Mouse (Mus musculus) fibroblast of lung, adult 2 months (primary cell): ENCODE results near the gene Cdc42bpg.
"Not testable (repeated sequence)": the region's sequence is repeated elsewhere in the genome, so short reads cannot be mapped to it uniquely, and the experiment has no call there.

ENCODE experiments used
- DNase-seq: peaks from one replicate; pipeline ENCODE4 v3.0.0-alpha.2; 2011; ENCODE audit warnings: low read depth

Gene Cdc42bpg

DNA sequence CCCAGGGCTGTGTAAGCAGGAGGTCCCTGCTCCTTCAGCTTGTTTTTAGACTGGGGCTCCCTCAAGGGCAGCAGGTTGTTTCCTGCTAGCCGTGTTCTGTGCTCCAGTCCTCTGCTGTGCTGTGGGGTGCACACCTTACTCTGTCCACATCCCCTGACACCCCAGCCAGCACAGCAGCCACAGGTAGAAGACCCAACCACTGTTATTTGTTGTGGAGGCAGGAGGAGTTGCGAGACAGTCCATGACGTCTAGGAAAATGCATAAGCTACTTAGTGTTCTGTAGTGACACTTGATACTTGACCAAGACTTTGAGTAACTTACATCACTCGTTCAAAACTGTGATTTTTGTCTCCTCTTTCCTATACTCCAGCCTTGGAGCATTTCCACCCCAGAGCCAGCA lies 7.3 kb upstream of the Cdc42bpg start:
- no peak for DNase-seq

DNA sequence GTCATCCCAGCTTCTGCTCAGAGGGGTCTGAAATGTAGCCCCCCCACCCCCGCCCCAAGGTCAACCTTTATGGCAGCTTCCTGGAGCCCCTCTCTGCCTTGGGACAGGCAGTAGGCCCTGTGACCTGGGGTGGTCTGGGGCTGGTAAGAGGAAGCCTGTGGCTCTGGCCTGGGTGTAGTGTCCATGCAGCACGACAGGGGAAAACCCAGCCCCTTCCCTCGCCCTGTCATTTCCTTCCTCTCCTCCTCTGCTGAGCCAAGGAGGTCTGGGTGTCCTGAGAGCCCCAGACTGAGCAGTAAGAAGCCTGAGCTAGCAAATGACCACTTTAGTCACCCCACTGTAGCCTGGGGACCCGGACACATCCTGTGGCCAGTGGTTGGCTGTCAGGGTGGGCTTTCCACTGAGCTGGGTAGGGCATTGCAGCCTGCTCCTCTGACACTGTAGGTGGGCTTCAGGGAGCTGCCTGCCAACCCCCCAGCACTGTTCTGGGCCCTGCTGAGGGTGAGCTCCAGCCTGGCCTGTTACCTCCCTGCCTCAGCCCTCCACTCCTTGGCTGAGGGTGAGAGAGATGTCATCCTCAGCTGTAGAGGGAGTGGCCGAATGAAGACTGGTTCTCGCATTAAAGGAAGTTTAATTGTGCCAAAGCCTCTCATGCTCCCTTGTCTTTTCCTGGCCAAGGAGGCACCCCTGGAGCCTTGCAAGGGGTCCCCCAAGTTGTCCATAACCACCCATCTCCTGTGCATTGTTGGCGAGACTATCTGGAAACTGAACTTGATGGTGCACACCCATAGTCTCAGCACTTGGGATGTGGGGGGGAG lies 6.6 kb upstream of the Cdc42bpg start:
- no peak for DNase-seq

DNA sequence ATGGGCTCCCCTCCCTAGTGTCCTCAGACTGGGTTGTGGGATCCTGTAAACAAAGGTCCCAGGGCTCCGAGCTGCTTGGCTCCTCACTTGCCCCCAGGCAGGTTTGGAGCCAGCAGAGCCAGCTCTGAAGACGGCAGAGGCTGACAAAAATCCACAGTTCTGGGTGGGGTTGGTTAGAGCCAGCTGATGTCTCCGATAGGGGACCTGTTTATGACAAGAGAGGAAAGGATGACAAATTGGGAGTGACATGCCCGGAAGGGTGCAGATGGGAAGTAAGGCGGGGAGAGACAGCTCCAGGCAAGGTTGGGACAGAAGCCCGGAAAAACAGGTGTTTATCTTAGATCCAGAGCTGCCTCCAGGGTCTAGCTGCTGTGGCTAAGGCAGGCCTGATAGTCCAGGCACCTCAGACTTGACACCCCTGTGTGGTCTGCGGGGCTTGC lies 5.8 kb upstream of the Cdc42bpg start:
- DNase-seq = no peak

DNA sequence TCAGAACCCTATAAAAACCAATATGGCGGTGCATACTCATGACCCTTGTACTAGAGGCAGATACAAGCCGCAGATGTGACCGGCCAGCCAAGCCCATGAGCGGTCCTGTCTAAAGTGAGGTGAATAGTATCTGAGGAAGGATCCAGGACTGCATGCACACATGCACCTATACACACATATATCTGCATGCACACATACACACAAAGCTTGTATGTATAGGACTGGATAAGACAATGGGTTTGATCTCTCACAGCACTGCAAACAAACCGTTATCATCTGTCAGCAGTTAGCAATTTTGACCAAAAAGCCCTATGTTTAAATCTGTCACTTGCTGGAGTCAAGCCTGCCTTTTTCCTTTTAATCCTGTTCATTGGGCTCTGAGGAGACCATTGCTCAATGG lies 4.1 kb upstream of the Cdc42bpg start:
- DNase-seq = no peak

DNA sequence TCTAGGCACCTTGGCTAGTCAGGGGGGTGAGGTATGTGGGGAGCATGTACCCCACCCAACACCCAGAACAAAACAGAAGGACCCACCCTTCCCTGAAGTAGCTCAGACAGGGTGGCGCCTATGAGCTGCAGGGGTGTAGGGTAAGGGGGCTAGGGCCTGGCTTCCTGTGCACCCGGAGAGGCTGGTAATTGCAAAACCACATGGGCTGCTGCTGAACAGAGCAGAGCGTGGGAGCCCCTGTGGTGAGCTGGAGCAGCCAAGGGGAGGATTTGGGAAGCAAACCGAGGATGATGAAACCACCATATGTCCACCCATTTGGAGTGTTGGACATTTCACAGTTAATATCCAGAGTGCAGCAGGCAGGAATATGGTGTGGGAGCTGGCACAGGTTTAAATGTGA lies 3.7 kb upstream of the Cdc42bpg start:
- no peak for DNase-seq

DNA sequence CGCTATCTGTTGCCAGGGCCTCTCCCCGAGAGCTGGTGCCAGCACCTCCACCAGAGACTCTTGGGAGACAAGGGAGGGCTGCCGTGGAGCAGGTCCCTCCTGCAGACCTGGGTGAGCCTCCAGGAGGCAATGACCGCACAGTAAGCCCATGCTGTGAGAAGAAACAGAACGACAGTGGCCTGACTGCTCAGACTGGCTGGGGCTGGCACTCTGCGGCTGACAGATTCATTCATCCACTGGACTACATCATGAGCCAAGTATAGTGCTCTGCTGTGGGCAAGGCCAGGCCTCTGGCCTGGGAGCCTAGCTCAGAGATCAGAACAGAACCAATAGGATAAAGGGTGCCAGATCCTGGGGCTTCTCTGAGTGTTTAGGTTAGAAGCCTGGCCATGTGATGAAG lies 2.4 kb upstream of the Cdc42bpg start:
- DNase-seq = no peak

DNA sequence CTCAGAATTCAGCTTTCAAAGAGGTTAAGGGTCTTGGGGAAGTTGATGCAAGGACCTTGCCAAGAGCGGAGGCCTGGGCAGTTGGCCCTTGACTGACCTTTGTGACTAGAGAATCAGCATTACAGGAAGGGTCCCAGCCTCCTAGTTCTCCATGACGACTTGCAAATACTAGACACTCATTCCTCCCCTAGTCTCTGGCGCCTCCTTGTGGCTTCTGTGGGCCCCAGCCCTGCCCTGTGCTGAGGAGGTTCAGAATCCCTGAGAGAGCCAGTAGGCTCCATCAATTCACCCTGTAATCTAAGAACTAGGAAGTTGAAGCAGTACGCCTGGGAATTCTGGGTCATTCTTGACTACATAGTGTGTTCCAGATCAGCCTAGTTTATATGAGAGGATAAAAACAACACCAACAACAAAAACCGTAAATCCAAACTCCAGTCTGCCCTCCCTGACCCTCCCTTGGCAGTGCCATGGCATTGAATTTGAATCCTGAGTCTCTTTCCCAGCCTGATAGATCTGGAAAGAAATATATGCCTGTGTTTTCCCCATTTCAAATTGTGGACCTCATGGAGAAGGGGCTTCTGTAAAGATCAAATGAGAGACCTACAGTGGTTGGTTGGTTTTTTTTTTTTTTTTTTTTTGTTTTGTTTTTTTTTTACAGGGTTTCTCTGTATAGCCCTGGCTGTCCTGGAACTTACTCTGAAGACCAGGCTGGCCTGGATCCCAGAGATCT lies 1.3 kb upstream of the Cdc42bpg start:
- peak; percentile 77 for DNase-seq

DNA sequence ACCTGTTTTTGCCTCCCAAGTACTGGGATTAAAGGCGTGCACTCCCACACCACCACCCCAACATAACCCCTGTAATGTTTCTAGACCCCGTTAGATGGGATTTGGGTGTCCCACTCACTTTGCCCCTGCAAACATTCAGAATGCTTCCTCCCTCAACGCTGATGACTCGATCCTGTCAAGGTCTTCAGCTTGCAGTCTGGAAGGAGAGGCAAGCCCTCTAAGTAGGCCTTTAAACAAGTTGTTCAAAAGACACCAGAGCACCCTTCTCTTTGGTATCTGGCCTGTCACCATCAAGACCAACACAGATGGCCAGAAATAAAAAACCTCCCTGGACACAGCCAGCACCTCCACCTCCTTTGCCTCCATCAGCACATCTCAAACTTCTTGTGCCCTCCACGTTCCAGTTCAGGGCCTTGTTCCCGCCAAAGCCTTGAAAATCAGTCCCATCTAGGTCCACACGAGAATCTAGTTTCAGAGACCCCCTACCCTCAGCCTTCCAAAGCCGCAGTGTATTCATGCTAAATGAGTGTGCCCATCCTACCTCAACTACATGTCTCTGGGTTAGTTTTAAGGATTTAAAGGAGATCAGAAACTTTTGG lies 640 bp upstream of the Cdc42bpg start:
- no peak for DNase-seq

DNA sequence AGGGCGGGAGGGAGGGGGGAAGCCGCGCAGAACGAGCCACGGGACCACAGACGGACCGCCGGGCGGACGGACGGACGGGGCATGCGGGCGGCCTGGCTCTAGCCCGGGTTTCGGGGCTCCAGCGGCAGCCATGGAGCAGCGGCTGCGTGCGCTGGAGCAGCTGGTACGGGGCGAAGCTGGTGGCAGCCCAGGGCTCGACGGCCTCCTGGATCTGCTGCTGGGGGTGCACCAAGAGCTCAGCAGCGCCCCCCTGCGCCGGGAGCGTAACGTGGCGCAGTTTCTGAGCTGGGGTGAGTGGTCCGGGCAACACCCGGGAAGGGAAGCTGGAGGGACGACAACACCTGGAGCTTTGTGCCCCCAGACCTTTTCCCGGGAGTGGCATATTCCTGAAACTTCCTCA lies 330 bp downstream of the Cdc42bpg start:
- peak; percentile 30 for DNase-seq

DNA sequence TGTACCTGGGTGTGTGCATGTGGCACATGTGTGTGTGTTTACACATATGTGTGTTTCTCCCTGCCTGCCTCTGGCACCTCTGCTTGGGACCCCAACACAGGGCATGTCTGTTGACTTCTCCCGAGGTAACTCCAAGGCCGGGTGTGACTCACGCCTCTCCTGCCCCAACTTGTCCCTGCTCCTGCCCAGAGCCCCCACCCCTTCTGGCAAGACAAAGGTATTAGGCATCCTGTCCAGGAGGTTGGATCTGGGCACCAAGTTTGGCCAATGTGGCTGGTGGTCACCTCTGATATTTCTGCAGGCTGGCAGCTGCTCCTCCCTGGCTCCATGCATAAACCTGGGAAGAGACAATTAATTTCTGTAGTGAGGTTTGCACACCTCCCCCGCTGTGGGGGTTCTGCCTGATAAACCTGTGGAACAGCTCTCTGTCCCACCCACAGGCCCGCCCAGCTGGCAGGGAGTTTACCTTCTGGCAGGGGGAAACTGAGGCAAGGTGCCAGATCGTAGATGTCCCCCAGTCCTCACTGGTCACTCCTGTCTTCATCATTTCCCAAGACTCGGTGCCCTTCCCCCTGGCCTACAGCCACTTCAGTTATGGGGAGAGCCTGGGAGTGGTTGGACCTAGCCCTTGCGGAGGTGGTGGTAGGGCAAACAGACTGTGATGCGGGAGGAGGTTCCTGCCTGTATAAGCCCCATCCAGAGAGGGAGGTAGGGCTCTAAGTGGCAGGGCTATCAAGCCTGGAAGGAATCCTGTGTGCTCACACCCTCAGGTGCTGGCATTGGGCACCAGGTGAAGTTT lies 1.7 kb downstream of the Cdc42bpg start:
- no peak for DNase-seq

DNA sequence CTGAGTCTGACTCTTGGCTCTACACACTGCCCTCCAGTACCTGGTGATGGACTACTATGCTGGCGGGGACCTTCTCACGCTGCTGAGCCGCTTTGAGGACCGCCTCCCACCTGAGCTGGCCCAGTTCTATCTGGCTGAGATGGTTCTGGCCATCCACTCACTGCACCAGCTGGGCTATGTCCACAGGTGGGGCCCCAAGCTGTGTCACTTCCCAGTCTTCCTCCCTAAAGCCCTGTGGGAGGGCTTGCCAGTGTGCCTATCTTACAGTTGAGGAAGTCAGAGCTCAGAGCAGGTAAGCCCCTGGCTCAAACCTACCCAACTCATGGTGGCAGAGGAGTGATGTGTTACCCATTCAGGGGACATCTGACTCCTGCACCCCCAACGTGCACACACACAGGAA lies 3.9 kb downstream of the Cdc42bpg start:
- DNase-seq = no peak

DNA sequence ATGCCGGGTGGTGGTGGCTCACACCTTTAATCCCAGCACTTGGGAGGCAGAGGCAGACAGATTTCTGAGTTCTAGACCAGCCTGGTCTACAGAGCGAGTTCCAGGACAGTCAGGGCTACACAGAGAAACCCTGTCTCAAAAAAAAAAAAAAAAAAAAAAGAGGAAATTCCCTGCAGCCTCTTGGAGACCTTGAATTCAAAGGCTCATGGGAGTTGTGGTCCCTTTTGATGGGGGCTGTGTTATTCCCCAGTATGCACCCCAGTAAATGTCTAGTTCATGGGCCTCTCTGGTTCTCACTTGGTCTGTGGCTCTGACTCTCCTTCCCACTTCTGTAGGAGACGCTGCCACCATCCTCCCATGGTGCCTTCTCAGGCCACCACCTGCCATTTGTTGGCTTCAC lies 5.5 kb downstream of the Cdc42bpg start:
- not testable (repeated sequence) for DNase-seq

DNA sequence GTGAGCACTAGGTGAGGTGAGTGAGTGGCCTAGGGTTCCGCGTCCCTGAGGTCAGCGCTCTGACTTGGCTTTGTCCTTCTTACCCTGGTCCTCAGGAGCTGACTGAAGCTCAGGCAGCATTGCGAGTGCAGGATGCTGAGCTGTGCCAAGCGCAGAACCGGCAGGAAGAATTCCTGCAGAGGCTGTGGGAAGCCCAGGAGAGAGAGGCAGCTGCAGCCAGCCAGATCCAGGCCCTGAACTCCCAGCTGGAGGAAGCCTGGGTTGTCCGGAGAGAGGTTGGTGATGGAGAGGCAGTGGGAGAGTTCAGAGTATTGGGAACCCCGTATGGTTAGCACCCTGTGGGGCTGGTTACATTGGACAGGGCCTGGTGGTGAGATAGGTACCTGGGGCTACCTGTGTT lies 7.5 kb downstream of the Cdc42bpg start:
- no peak for DNase-seq

DNA sequence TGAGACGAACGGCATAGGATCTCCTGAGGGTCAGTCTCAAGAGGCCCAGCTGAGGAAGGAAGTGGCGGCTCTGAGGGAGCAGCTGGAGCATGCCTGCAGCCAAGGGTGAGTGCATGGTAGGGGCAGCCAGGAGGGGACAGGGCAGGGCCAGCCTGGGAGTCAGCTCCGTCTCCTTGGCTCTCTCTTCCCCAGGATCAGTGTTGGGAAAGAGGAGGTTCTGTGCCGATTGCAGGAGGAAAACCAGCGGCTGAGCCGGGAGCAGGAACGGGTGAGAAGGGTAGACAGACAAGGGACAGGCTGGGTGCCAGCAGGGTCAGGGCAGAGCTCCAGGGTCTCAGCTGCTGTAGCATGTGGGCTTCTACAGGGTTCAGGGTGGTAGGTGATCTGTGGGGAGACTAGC lies 8.3 kb downstream of the Cdc42bpg start:
- no peak for DNase-seq

DNA sequence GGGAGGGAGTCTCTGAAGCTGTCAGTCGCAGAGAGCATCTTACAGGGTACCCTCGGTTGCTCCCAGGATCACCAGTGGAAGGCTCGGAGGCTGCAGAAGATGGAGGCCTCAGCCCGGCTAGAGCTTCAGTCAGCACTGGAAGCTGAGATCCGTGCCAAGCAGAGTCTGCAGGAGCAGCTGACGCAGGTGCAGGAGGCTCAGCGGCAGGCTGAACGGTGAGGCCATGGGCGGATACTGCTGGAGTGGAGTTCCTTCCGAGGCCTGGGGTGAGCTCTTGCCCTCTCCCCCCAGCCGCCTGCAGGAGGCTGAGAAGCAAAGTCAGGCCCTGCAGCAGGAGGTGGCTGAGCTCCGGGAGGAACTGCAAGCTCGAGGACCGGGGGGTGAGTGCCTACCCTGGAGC lies 9.3 kb downstream of the Cdc42bpg start:
- no peak for DNase-seq

DNA sequence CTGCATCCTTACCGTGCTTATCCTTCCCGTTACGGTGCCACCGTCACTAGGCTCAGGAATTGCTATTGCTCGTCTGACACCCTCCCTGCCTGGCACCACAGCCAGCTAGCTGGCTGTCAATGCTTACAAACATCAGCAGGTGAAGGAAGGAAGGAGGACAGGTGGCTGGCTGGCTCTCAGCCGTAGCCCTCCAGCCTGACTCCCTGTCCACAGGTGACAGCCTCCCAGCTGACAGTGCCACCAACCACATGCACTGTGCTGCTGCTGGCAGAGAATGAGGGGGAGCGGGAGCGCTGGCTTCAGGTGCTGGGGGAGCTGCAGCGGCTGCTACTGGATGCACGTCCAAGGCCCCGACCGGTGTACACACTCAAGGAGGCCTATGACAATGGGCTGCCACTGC lies 11.9 kb downstream of the Cdc42bpg start:
- DNase-seq = no peak

DNA sequence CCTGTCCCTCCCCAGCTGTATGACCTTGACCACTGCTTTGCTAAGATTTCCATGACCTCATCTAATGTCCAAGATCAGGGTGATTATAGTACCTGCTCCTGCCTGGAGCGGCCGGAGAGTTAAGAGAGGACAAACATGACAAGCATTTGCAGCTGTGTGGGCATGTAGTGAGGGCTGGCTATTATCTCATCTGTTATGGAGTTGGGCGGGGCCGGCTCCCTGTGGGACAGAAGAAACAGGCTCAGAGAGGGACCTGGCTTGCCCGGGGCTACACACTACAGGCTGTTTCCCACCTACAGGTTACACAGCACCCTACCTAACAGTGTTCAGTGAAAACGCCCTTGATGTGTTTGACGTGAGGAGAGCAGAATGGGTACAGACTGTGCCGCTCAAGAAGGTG lies 15.1 kb downstream of the Cdc42bpg start:
- no peak for DNase-seq

DNA sequence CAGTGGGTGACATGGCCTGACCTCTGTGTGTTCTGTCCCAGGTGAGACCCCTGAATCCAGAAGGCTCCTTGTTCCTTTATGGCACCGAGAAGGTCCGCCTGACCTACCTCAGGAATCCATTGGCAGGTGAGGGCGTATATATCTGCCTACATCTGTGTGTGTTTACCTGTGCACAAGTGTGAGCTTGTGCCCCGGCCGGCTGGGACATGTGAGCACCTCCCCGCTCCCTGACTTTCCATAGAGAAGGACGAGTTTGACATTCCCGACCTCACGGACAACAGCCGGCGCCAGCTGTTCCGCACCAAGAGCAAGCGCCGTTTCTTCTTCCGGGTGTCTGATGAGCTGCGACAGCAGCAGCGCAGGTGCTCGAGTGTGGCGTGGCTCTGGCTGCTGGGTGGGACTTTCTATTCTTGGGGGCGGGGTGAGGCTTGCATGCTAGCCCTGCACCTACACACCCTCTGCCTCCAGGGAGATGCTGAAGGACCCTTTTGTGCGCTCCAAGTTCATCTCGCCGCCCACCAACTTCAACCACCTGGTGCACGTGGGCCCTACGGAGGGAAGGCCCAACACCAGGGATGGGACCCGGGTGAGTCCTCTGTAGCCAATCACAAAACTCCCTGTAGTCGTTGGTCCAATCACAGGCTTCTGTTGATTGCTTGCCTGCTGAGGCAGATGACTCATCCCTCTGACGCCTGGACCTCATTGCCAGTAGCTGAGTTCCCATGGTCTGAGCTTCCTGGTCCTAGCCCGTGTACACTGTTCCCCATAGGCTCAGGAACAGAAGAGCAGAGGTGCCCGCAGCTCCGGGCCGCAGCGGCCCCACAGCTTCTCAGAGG lies 15.7 kb downstream of the Cdc42bpg start:
- DNase-seq = no peak

DNA sequence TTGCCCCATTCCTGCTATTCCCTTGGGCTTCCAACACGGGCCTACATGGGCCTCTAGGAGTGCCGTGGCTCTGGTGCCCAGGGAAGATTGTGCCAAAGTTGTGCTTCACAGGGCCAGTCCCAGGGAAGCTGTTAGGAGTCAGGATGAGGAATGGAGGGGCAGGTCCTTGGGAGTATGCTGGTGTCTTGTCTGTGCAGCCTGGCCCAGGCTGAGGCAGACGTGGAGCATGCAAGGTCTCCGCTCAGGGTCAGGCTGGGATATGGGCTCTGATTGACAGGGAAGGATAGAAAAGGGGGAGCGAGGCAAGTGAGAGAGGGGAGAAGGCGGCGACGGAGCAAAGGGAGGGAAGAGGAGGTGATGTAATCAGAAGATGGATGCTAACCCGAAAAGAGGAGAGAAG lies 18.5 kb downstream of the Cdc42bpg start:
- DNase-seq = no peak

DNA sequence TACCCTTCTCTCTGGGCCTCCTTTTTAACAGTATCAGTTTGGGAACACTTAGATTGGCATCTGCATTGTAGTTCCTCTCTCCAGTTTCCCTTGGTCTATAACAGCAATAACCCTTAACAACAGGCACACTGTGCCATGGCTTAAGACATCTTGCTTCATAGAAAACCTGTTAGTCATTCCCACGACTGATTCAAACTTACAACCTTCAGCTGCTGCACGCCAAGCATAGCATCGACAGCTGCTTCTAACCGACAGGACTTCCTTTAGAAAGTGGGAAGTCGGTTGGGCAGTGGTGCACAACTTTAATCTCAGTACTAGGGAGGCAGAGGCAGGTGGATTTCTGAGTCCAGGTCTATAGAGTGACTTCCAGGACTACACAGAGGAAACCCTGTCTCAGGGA lies 24.9 kb downstream of the Cdc42bpg start:
- no peak for DNase-seq

DNA sequence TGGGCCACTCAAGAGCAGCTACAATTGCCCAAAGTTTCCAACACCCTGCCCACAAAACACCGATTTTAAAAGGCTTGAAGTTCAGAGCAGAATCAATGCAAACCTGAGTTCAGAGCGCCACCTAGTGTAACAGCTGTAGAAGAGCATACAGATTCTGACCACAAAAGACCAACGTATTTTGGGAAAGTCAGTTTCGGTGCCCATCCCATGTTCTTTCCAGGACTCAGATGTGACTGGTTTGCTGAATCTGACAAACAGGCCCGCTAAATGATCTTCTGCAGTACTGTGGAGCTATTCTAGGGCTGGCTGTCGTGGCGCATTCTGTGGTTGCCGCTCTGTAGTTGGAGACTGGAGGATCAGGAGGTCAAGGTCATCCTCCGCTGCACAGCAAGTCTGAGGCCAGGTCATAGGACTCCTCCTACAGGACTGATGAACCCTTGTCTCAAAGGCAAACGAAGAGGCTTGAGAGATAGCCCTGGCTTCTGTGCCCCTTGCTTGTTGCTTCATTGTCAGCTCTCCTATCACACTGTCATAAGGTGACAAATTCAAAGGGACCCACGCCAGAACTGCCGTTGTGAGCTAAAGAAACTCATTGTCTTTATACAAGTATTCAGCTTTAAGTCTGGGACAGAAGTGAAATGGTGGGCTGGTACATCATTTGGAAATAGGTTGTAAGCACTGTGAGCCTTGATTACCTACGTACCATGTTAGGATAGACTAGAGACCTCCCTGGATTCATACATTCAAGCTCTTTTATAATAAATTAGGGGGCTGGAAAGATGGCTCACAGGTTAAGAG lies 25.7 kb downstream of the Cdc42bpg start:
- peak; percentile 46 for DNase-seq
